Mouse (Mus musculus) thymus, postnatal 25 days (tissue): ENCODE measurements around the gene Ubqlnl.
A peak's percentile ranks its signal among the peaks of the same experiment; 100 is the strongest.

ENCODE experiments used
- DNase-seq: peaks from one replicate; pipeline ENCODE4 v3.0.0; 2022

Ubqlnl gene

DNA sequence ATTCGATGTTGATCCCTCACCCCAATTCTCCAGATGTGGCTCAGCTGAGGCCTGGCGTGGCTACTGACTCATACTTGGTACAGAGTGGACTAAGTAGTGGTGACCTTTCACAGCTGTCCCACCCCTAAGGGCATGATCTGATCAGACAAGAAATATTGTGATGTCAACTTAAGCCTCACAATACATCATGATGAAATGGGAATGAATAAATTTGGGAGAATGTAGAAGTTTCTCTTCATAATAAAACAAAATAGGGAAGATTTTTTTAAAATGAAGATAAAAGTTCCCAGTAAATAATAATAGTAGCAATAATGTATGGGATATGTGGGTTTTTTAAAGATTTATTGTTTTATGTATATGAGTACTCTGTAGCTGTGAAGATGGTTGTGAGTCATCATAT lies at the start of gene Ubqlnl:
Gene Ubqlnl (minus strand): TSS at position 101 of the 400 bp plus-strand sequence.
- no peak for DNase-seq

DNA sequence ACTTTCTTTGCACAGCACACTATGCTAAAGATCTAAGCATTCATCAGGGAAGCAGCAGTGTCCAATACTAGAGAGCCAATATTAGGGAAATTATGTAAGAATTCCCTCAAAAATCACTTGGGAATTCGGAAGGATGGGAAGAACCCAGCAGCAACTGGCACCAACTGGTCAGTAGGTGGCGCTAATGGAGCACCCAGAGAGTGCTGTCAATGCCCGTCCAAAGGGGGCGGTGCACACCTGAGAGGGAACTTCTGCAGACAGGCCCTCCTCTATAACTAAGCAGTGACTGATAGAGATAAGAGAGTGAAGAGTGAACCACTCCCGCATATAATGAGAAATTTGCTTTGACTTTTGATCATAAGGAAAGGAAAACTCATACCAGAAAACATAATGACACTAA lies 49.5 kb upstream of the Ubqlnl start:
- peak; percentile 67 for DNase-seq

DNA sequence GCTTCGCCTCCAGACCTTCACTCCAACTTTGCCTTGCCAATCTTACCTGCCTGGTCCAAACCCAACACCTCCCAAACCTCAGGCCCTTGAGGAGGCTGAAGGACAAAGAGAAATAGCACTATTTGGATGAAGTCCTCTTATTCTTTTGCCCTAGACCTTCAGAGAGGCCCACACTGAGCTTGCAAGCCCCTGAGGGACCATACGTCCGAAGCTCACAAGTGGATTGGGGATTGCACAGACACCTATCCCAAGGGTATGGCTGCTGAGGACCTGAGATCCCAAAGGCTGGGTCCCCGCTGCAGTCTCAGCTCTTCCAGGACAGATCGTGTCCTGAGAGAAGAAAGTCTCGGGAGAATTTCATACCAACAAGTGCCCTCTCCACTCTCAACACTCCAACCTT lies 45.5 kb upstream of the Ubqlnl start, which contains the start of gene Olfr649:
Gene Olfr649 (minus strand): TSS at position 101 of the 400 bp plus-strand sequence.
- DNase-seq = no peak

DNA sequence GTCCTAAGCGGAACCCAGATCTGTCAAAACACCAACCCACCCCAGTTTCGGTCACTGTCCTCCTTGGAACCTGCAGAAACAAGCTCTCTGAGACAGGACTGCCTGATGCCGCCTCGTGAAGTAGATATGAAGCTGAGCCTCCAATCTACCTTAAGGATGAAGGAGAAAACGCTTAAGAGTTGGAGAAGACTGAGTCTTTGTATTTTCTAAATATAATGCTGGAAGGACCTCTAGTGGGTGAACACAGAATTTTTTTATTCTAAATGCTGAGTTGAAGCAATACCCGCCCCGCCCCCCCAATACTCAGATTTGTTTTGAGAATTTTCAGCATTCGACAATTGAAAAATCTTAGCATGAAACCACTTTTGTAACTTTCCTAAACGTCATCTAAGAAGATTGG lies 40.9 kb upstream of the Ubqlnl start:
- no peak for DNase-seq

DNA sequence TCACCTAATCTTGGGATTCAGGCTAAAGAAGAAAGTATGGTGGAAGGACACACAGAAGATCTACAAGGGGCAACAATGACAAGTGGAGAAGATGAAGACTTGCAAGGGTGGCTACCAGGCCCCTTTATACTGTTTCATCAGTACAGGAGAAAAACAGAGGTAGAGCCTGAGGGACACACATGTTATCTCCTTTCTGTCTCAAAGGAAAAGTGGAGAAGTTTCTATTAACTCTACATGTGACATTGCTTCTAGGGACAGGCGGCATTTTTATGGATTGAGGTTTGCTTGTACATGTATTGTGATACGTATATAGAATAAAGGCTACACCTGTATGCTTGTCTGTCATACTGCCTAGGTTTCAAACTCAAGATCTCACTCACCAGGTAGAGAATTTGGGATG lies 32.9 kb upstream of the Ubqlnl start, which contains the start of gene Olfr648:
Gene Olfr648 (minus strand): TSS at position 101 of the 400 bp plus-strand sequence.
- no peak for DNase-seq

DNA sequence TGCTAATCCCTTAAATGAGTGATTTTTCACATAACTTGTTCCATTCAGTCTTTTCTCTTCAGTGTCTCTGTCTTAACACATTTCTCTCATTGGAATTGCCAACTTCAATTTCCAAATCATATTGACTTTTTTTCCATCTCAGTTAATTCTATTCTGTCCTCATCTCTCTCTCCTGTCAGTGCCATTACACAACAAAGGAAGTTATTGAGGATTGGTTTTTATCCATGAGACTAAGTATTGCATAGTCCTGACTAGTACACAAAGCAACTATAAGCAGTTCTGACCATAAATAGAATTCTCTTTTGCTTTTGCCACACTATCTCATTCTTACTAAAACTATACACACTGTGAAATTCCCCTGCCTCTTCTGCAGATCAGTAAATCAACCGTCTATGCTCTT lies 28.7 kb upstream of the Ubqlnl start:
- DNase-seq = no peak

DNA sequence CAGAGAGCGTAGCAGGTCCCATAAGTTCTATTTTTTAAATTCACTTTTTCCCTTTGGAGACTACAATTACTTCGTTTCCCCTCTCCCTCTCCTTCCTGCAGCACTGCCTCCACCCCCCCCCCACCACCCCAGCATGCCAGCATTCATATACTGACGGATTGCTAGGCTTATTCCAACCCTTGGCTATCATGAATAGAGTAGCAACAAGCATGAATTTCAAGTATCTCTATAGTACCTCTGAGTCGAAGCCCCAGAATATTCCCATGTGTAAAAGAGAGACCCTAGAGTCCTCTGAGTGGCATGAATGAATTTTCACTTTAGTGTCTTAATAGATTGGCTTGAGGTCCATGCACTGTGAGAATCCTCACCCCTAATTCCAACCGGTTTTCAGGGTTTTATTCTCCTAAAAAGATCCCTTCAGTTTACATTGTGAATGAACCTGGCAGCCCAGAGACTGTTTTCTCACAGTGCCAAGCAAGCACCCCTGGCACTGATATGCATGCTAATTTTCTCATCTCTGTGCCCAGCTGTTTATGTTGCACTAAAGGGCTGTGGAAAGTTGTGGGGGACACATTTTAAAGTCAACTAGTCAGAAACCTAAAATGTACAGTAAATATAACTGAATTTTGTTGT lies 28.2 kb upstream of the Ubqlnl start:
- DNase-seq = no peak

DNA sequence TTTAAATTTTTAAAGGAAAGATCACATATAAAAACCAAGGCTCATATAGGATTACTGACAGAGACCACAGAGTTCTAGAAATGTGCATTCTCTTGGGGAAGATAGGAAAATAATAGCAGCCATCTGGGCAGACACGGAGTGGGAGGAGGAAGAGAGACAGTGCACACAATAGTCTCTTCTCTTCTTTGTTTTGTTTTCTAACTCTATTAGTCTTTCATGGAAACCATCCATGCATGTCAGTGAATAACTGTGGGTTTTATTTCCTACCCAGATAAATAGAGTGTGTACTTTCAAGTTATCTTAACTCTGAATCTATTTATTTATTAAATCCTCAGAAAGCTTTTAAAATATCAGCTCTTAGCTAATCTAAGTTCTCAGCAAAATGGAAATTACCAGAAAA lies 24.7 kb upstream of the Ubqlnl start:
- DNase-seq = no peak

DNA sequence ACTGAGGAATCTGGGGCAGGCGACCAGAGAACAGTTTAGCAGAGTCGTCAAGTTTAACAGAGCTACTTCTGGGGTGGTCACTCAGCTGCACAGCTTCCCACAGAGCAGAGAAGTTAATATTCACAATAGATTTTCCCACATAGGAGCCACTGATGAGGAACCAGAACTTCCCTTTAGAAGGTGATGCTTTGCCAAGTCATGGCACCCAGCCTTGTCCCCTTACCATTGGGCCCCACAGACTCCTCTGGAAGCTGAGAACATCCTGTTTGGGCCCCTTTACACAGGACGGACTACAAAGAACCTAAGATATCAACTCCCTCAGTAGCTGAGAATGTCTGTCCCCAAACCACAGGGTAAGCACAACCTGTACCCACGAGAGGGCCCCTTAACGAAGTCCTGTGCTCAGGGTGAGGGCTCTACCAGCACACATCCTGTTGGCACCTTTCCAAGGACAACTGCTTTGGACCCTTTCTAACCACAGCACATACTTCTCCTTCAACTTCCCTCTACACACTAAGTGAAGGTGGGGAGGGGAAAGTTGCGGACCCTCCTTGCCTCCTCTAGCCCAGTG lies 19.4 kb upstream of the Ubqlnl start:
- DNase-seq = peak; percentile 12

DNA sequence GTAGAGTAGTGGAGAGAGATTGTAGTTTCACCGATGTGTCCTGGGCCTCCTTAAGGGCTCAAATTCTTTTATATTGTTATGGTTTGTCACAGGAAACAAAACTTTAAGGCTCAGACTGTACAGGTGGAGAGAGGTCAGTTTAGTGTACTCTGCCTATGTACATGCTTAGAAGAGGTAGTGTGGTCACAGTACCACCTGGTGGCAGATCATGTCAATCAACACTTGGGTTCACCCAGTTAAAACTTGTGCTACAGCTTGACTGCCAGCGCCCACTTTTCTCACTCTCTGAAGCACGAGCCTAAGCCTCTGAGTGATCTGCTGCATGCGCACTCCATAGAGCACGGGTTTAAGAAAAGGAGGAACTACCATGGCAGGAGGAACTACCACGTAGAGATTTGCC lies 16.7 kb upstream of the Ubqlnl start:
- peak; percentile 35 for DNase-seq

DNA sequence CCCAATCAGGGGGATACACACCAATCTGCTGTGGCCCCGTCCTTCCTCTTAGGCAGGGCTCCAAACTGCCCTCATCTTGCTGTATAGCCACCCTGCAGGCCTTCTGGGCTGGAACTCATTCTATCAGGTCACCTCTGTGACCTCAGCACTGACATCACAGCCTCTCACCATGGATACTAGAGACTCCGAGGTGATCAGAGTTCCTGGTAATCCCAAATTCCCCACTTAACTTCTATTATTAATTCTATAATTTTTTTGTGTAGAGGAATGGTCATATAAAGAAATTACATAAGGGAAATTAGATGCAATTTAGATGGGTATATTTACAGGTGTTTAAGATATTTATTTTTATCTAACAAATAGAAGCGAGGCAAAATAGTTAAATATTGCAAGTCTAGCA lies 7.2 kb downstream of the Ubqlnl start, which contains the start of gene Ubqln3:
Gene Ubqln3 (minus strand): TSS at position 101 of the 400 bp plus-strand sequence.
- no peak for DNase-seq

DNA sequence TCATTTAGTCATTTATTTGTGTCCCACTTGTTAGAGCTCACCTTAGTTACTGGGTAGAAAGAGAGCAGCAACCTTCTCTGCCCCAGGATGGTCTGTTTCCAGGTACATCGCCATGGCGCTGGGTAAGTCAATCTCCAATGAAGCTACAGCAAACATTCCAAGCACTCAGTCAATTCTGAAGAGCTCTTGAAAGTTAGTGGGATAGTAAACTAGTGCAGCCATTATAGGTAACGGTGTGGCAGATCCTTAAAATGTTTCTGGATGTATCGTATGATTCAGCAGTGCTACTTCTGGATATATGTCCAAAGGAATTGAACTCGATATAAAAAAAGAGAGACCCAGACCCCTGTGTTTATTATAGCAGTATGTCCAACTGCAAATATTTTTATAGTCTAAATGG lies 13.1 kb downstream of the Ubqlnl start, which contains the start of gene Olfr643:
Gene Olfr643 (minus strand): TSS at position 101 of the 400 bp plus-strand sequence.
- DNase-seq = no peak

DNA sequence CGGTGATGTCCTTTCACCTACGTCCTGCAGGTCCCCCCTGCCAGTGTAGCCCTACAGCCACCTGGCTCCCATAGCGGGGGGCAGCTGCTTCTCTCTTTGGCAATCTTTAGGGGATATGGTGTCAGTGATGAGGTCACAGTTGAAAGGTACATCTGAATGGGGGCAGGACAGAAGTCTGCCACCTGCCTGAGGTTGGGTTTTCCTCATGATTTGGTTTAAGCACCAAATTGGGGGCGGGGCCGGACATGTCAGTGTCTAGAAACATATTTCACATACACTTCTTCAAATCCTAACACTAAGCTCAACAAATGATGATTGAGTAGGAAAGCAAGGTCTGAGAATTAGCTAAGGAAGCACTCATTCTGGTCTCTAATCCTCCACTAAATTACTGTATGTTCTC lies 20.6 kb downstream of the Ubqlnl start, which contains the start of gene Ubqln5:
Gene Ubqln5 (minus strand): TSS at position 101 of the 400 bp plus-strand sequence.
- no peak for DNase-seq

DNA sequence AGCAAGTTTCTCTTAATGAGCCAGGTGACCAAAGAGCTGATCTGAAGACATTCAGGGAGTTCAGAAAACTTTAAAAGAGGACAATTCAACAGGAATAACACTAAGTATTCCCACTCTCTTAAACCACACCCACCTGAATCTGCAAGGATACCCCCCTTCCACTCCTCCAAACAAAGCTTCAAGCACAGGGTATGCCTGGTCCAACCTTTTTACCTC lies 45.7 kb downstream of the Ubqlnl start, which contains the start of gene Olfr646:
Gene Olfr646 (plus strand): TSS at position 117 of the 216 bp plus-strand sequence.
- DNase-seq = no peak

DNA sequence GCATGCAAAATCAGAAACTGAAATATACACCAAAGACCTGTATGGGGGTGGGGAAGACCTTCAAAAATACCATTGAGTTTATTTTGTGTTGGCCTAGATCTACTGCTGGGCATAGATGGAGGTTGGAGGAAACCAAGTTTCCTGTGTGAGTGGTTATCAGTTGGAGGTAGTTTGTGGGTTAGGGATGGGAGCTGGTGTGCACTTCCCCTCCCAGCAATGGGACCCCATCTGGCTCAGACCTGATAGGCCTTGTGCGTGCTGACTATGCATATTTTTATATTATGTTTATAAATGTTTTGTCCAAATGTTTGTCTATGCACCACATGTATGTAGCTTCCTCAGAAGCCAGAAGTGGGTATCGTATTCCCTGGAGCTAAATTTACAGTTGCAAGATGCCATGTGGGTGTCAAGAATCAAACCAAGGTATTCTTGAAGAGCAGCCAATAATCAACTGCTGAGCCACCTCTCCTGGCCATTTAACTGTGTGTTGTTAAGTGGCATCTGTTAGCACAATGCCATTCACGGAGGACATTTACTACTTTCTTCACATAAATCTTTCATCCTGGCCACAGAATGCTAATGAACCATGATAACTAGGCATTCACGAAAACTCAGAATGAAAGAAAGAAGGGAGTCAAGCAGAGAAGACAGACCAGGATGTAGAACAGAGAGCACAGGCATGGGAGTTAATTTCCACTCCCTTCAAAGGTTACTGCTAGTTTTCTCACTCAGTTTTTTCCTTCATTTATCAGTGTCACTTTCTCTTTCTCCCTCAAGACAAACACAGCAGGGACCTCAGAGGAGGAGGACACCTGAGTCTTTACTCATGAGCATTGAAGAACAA lies 46.2 kb downstream of the Ubqlnl start:
- no peak for DNase-seq
